Mouse (Mus musculus): ENCODE results near the gene Ybx2. TPM values are rescaled to one million over a fixed set of nuclear protein-coding genes. Genes with fewer than 3 reads are reported as not detected.

The Ybx2 gene
- total RNA-seq, 2 experiments from 2014 or later: 5.4 to 10.6 TPM

DNA sequence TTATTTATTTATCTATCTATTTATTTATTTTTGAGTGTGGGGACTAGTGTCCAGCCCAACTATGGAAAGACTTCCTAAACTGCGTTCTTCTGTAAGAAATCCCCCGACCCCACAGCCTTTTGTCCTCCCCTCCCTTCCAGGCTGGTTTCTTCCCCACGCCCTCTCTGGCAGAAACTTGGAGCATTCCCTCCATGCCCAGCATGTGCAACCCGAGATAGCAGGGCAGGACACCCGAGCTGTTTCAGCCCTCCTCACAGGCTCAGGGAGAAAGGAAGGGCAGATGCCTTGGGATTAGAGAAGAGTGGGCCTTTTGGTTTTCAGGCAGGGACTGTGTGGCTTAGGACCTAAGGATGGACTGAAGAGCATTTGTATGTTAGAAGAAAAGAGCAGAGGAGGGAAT lies 47.3 kb downstream of the Ybx2 start:
- no peak for DNase-seq
- intact Hi-C loops (cut with DNase I): loop anchor here (10.0 kb wide), 1 partner anchor 888 kb away; the partner anchor contains the start of gene Per1

DNA sequence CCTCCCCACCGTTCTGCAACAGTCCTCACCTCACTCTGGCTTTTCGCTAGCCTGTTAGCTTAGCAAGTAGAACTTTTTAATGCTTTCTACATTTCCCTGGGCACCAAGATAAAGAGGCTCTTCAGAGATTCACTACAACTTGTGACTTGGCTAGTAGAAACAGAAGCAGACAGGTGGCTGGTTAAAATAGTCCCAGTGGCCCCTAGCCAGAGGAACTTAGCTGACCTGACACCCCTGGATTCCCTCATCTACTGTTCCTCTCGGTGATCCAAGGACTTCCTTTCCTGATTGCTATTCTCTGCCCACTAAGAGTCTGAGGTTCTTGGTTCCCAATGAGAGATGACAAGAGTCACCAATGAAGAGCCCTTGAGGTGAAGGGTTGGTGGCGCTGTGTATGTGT lies 47.8 kb downstream of the Ybx2 start:
- intact Hi-C loops (cut with DNase I): loop anchor here (10.0 kb wide), 1 partner anchor 889 kb away; the partner anchor contains the start of gene Per1

DNA sequence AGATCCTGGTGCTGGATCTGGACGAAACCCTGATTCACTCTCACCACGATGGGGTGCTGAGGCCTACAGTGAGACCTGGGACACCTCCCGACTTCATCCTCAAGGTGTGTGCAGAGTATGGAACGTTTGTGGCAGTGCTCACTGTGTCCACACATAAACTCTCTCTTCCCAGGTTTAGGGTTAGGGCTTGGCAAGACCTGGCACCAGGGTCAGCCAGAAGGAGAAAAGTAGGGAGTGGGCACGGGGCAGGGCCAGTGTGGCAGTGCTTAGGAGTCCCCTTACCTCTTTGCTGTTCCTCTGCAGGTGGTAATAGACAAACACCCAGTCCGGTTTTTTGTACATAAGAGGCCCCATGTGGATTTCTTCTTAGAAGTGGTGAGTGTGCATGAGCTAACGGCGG lies 48.8 kb downstream of the Ybx2 start:
- DNase-seq: no peak
- intact Hi-C loops (cut with DNase I): loop anchor here (10.0 kb wide), 1 partner anchor 890 kb away; the partner anchor contains the start of gene Per1

More for the DNA sequence above, 47.8 kb downstream of the Ybx2 start:
- no peak for DNase-seq

DNA sequence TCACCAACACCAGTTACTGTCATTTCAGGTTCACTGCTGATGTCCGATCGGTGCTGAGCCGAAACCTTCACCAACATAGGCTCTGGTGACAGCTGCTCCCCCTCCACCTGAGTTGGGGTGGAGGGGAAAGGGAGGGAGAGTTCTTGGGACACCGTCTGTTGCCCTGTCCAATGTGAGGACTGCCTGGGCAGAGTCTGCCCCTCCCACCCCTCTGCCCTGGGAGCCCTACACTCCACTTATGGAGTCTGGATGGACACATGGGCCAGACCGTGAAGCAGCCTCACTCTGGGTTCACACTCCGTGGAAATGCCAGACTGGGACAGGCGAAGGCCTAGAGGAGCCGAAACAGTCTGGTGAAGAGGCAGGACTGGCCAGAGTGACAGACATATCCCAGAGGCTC lies 54.4 kb downstream of the Ybx2 start:
- no peak for DNase-seq
- intact Hi-C loops (cut with DNase I): loop anchor here (10.0 kb wide), 3 partner anchors 575 to 895 kb away; partner anchors contain the start of genes Eno3, Kdm6b, Per1 and Pfn1

Small RNA genes within 50 kb of the gene (microRNA-seq; reads per million reads assigned to microRNA genes)
- 0 reads per million in 2 experiments for gene Gm44349

Other genes starting within 250 kb of the Ybx2 start
- gene Tnfsf12, start 239.9 kb upstream of the Ybx2 start, total RNA-seq (2021): 10 to 100 TPM in 1 of 2 experiments, 1 to 10 TPM in 1; 8.6 to 10.4 TPM
- gene Tnfsfm13, start 239.7 kb upstream of the Ybx2 start, total RNA-seq (2021): 1 to 10 TPM; 1.3 to 1.5 TPM
- gene Polr2a, start 177.2 kb upstream of the Ybx2 start, total RNA-seq (2021): 10 to 100 TPM; 28.7 to 29.2 TPM
- not detected for gene Slc35g3, start 173.8 kb upstream of the Ybx2 start, total RNA-seq (2021)
- gene Zbtb4, start 169.9 kb upstream of the Ybx2 start, total RNA-seq (2021): 10 to 100 TPM; 24.3 to 26.2 TPM
- gene Chrnb1, start 139.9 kb upstream of the Ybx2 start, total RNA-seq (2021): 10 to 100 TPM; 29.2 to 33.1 TPM
- gene Fgf11, start 133.9 kb upstream of the Ybx2 start, total RNA-seq (2021): 1 to 10 TPM; 4.6 to 4.8 TPM
- under 1 TPM; 0.12 to 0.20 TPM for gene Tmem102, start 130.2 kb upstream of the Ybx2 start, total RNA-seq (2021)
- gene Gm39566, start 120.5 kb upstream of the Ybx2 start, total RNA-seq (2021): not detected
- gene Spem2, start 117.3 kb upstream of the Ybx2 start, total RNA-seq (2021): not detected
- gene Spem1, start 113.6 kb upstream of the Ybx2 start, total RNA-seq (2021): not detected
- gene Nlgn2, start 98.0 kb upstream of the Ybx2 start, total RNA-seq (2021): 1 to 10 TPM; 2.4 to 2.9 TPM
- 100 to 1,000 TPM; 104 to 140 TPM for gene Tmem256, start 97.3 kb upstream of the Ybx2 start, total RNA-seq (2021)
- 10 to 100 TPM; 10.6 to 11.2 TPM for gene Plscr3, start 89.4 kb upstream of the Ybx2 start, total RNA-seq (2021)
- gene Tnk1, start 77.1 kb upstream of the Ybx2 start, total RNA-seq (2021): not detected
- gene Tmem95, start 57.8 kb upstream of the Ybx2 start, total RNA-seq (2021): not detected
- gene Kctd11, start 54.4 kb upstream of the Ybx2 start, total RNA-seq (2021): 1 to 10 TPM; 1.3 to 1.5 TPM
- gene Acap1, start 40.3 kb upstream of the Ybx2 start, total RNA-seq (2021): 1 to 10 TPM in 1 of 2 experiments, under 1 TPM in 1; 0.27 to 1.1 TPM
- gene 2810408A11Rik, start 34.8 kb upstream of the Ybx2 start, total RNA-seq (2021): under 1 TPM in 1 of 2 experiments, not detected in 1; 0.59 TPM
- 10 to 100 TPM; 22.9 to 23.1 TPM for gene Neurl4, start 34.7 kb upstream of the Ybx2 start, total RNA-seq (2021)
- gene Gps2, start 21.9 kb upstream of the Ybx2 start, total RNA-seq (2021): 10 to 100 TPM; 33.9 to 42.5 TPM
- gene Eif5a, start 13.8 kb upstream of the Ybx2 start, total RNA-seq (2021): 100 to 1,000 TPM; 402 to 432 TPM
- 100 to 1,000 TPM; 382 to 407 TPM for gene Slc2a4, start 12.4 kb downstream of the Ybx2 start, total RNA-seq (2021)
- not detected for gene Cldn7, start 29.0 kb downstream of the Ybx2 start, total RNA-seq (2021)
- gene Ctdnep1, start 45.4 kb downstream of the Ybx2 start, total RNA-seq (2021): 100 to 1,000 TPM; 171 to 246 TPM
- gene Elp5, start 46.7 kb downstream of the Ybx2 start, total RNA-seq (2021): 10 to 100 TPM; 29.0 to 34.6 TPM
- gene Gabarap, start 55.3 kb downstream of the Ybx2 start, total RNA-seq (2021): 100 to 1,000 TPM; 142 to 178 TPM
- 10 to 100 TPM; 12.6 to 16.5 TPM for gene Phf23, start 60.0 kb downstream of the Ybx2 start, total RNA-seq (2021)
- gene Dvl2, start 64.8 kb downstream of the Ybx2 start, total RNA-seq (2021): 1 to 10 TPM; 3.3 to 4.6 TPM
- 100 to 1,000 TPM; 320 to 384 TPM for gene Acadvl, start 79.6 kb downstream of the Ybx2 start, total RNA-seq (2021)
- 1 to 10 TPM; 4.9 to 6.5 TPM for gene Dlg4, start 81.1 kb downstream of the Ybx2 start, total RNA-seq (2021)
- not detected for gene Asgr1, start 118.3 kb downstream of the Ybx2 start, total RNA-seq (2021)
- not detected for gene Asgr2, start 156.8 kb downstream of the Ybx2 start, total RNA-seq (2021)
- 1 to 10 TPM; 1.1 to 1.2 TPM for gene Mgl2, start 194.5 kb downstream of the Ybx2 start, total RNA-seq (2021)
- 1 to 10 TPM; 1.8 to 2.0 TPM for gene Clec10a, start 220.4 kb downstream of the Ybx2 start, total RNA-seq (2021)

Data from gastrocnemius, postnatal 36 days (tissue).